ENCODE assay signal across 9 mouse cellular contexts in genomic region chr5:111059140-111059921, GRCm38 (mm10).
A peak's percentile ranks its signal among the peaks of the same experiment; 100 is the strongest.
DNase-seq lines count a peak whose midpoint lies in the region.
"Had no signal": no experiment of that assay in that cellular context is flagged by ENCODE, and none has a peak within 500 bp of the region (broad histone marks: within the 10 kb centered on the region; RNA-seq: fewer than 3 reads in every experiment).

No protein-coding gene starts in this region.

- DNase-seq in heart, adult 11 months: peak; percentile 97
- no peak for DNase-seq in heart, postnatal 4 days
- DNase-seq in 3T3-L1 (ENCODE audit: low read depth, low spot score): peak; percentile 94
- peak; percentile 29 for DNase-seq in brain, adult 2 months (ENCODE audit: low read depth, low spot score)
- DNase-seq in induced T-regulatory cell, adult 2 months (ENCODE audit: low read depth): peak; percentile 65
- no peak for DNase-seq in right cerebral cortex, postnatal 4 days
- DNase-seq in embryo, embryonic 10.5 days (ENCODE audit: low spot score): no peak
- DNase-seq in frontal cortex, adult 2 months (ENCODE audit: extremely low spot score in 1 of 2, low spot score in 1 of 2): no peak
- DNase-seq: lung, embryonic 14.5 days had no signal

Comparison
In these comparisons a context has a peak if more than half of its experiments do, and no peak if none do; other contexts are left out.
1. DNase-seq: peak in heart, adult 11 months (single experiment), 3T3-L1 (single experiment), brain, adult 2 months (single experiment) and induced T-regulatory cell, adult 2 months (single experiment); none in heart, postnatal 4 days (single experiment), right cerebral cortex, postnatal 4 days (single experiment), embryo, embryonic 10.5 days (single experiment) and frontal cortex, adult 2 months (0 of 2).